Mouse (Mus musculus): ENCODE data around the gene N4bp1. TPM values are rescaled to one million over a fixed set of nuclear protein-coding genes. Genes with fewer than 3 reads are reported as not detected.

N4bp1 gene
- polyA plus RNA-seq, 1 experiment, result 19.4 TPM

- Histone ChIP-seq H3K27ac (ENCODE audit: insufficient read depth, low read depth, low read length) (no peak overlapping the region), H3K27me3 (ENCODE audit: control insufficient read depth, insufficient read depth, low read length) (no peaks in the 10 kb centered on the region), H3K4me3 (ENCODE audit: low read depth, low read length) (no peak overlapping the region), H3K4me1 (ENCODE audit: control insufficient read depth, insufficient read depth, insufficient read length, low read length) (no peaks in the 10 kb centered on the region), H3K36me3 (ENCODE audit: control insufficient read depth, insufficient read depth, low read length) (no peaks in the 10 kb centered on the region)
- TF ChIP-seq CTCF (IDR thresholded peaks at IDR 0.05; ENCODE audit: extremely low read depth, insufficient read length, insufficient replicate concordance, low read depth, low read length) (no peak), POLR2A (IDR thresholded peaks at IDR 0.05; ENCODE audit: low read depth, low read length) (no peak)
- 49% methylated on average over 2 of the region's 2 CpGs for WGBS
Observed at GRCm38 (mm10) chr8:86820186-86820755, 64.8 kb downstream of the N4bp1 start.

- Histone ChIP-seq H3K4me3 (ENCODE audit: low read depth, low read length) (no peak overlapping the region), H3K27ac (ENCODE audit: insufficient read depth, low read depth, low read length) (no peak overlapping the region), H3K36me3 (ENCODE audit: control insufficient read depth, insufficient read depth, low read length) (no peaks in the 10 kb centered on the region), H3K4me1 (ENCODE audit: control insufficient read depth, insufficient read depth, insufficient read length, low read length) (no peaks in the 10 kb centered on the region), H3K27me3 (ENCODE audit: control insufficient read depth, insufficient read depth, low read length) (no peaks in the 10 kb centered on the region)
- 55% methylated on average over 6 of the region's 6 CpGs for WGBS
- no peak for TF ChIP-seq POLR2A (IDR thresholded peaks at IDR 0.05; ENCODE audit: low read depth, low read length)
- TF ChIP-seq CTCF (IDR thresholded peaks at IDR 0.05; ENCODE audit: extremely low read depth, insufficient read length, insufficient replicate concordance, low read depth, low read length), result no peak
Observed at GRCm38 (mm10) chr8:86819426-86819825, 65.6 kb downstream of the N4bp1 start.

GRCm38 (mm10) chr8:86808990-86809960 lies 75.8 kb downstream of the N4bp1 start:
- WGBS, result 79% methylated on average over 15 of the region's 15 CpGs
- no peak overlapping the region for H3K4me3 ChIP-seq (ENCODE audit: low read depth, low read length)
- no peaks in the 10 kb centered on the region for H3K4me1 ChIP-seq (ENCODE audit: control insufficient read depth, insufficient read depth, insufficient read length, low read length)
- TF ChIP-seq POLR2A (IDR thresholded peaks at IDR 0.05; ENCODE audit: low read depth, low read length), result no peak
- no peak for TF ChIP-seq CTCF (IDR thresholded peaks at IDR 0.05; ENCODE audit: extremely low read depth, insufficient read length, insufficient replicate concordance, low read depth, low read length)
- H3K36me3 ChIP-seq (ENCODE audit: control insufficient read depth, insufficient read depth, low read length), result no peaks in the 10 kb centered on the region
- H3K27me3 ChIP-seq (ENCODE audit: control insufficient read depth, insufficient read depth, low read length), result no peaks in the 10 kb centered on the region
- H3K27ac ChIP-seq (ENCODE audit: insufficient read depth, low read depth, low read length), result no peak overlapping the region

GRCm38 (mm10) chr8:86808239-86808638 lies 76.8 kb downstream of the N4bp1 start:
- Histone ChIP-seq H3K27me3 (ENCODE audit: control insufficient read depth, insufficient read depth, low read length) (no peaks in the 10 kb centered on the region), H3K27ac (ENCODE audit: insufficient read depth, low read depth, low read length) (no peak overlapping the region), H3K36me3 (ENCODE audit: control insufficient read depth, insufficient read depth, low read length) (no peaks in the 10 kb centered on the region), H3K4me3 (ENCODE audit: low read depth, low read length) (no peak overlapping the region), H3K4me1 (ENCODE audit: control insufficient read depth, insufficient read depth, insufficient read length, low read length) (no peaks in the 10 kb centered on the region)
- WGBS, result 47% methylated on average over 5 of the region's 5 CpGs
- TF ChIP-seq CTCF (IDR thresholded peaks at IDR 0.05; ENCODE audit: extremely low read depth, insufficient read length, insufficient replicate concordance, low read depth, low read length) (no peak), POLR2A (IDR thresholded peaks at IDR 0.05; ENCODE audit: low read depth, low read length) (no peak)

- H3K4me3 ChIP-seq (ENCODE audit: low read depth, low read length), result no peak overlapping the region
- no peak overlapping the region for H3K27ac ChIP-seq (ENCODE audit: insufficient read depth, low read depth, low read length)
- no peaks in the 10 kb centered on the region for H3K4me1 ChIP-seq (ENCODE audit: control insufficient read depth, insufficient read depth, insufficient read length, low read length)
- WGBS, result 55% methylated on average over 6 of the region's 6 CpGs
- H3K27me3 ChIP-seq (ENCODE audit: control insufficient read depth, insufficient read depth, low read length), result no peaks in the 10 kb centered on the region
- H3K36me3 ChIP-seq (ENCODE audit: control insufficient read depth, insufficient read depth, low read length), result no peaks in the 10 kb centered on the region
- TF ChIP-seq CTCF (IDR thresholded peaks at IDR 0.05; ENCODE audit: extremely low read depth, insufficient read length, insufficient replicate concordance, low read depth, low read length) (no peak), POLR2A (IDR thresholded peaks at IDR 0.05; ENCODE audit: low read depth, low read length) (no peak)
Observed at GRCm38 (mm10) chr8:86801988-86802387, 83.1 kb downstream of the N4bp1 start.

- no peaks in the 10 kb centered on the region for H3K4me1 ChIP-seq (ENCODE audit: control insufficient read depth, insufficient read depth, insufficient read length, low read length)
- no peaks in the 10 kb centered on the region for H3K36me3 ChIP-seq (ENCODE audit: control insufficient read depth, insufficient read depth, low read length)
- WGBS, result 64% methylated on average over 4 of the region's 4 CpGs
- no peak overlapping the region for H3K27ac ChIP-seq (ENCODE audit: insufficient read depth, low read depth, low read length)
- no peaks in the 10 kb centered on the region for H3K27me3 ChIP-seq (ENCODE audit: control insufficient read depth, insufficient read depth, low read length)
- H3K4me3 ChIP-seq (ENCODE audit: low read depth, low read length), result no peak overlapping the region
- TF ChIP-seq CTCF (IDR thresholded peaks at IDR 0.05; ENCODE audit: extremely low read depth, insufficient read length, insufficient replicate concordance, low read depth, low read length), result no peak
Observed at GRCm38 (mm10) chr8:86800966-86801365, 84.1 kb downstream of the N4bp1 start.

GRCm38 (mm10) chr8:86798141-86798540 lies 86.9 kb downstream of the N4bp1 start:
- WGBS, result 84% methylated on average over 6 of the region's 6 CpGs
- H3K27ac ChIP-seq (ENCODE audit: insufficient read depth, low read depth, low read length), result no peak overlapping the region
- TF ChIP-seq POLR2A (IDR thresholded peaks at IDR 0.05; ENCODE audit: low read depth, low read length) (no peak), CTCF (IDR thresholded peaks at IDR 0.05; ENCODE audit: extremely low read depth, insufficient read length, insufficient replicate concordance, low read depth, low read length) (no peak)
- H3K4me3 ChIP-seq (ENCODE audit: low read depth, low read length), result no peak overlapping the region
- no peaks in the 10 kb centered on the region for H3K36me3 ChIP-seq (ENCODE audit: control insufficient read depth, insufficient read depth, low read length)
- no peaks in the 10 kb centered on the region for H3K27me3 ChIP-seq (ENCODE audit: control insufficient read depth, insufficient read depth, low read length)
- no peaks in the 10 kb centered on the region for H3K4me1 ChIP-seq (ENCODE audit: control insufficient read depth, insufficient read depth, insufficient read length, low read length)

Measured in small intestine, adult 2 months (tissue).